Mouse (Mus musculus) layer of hippocampus, postnatal 14 days (tissue): ENCODE data around the gene Med7. TPM values are rescaled to one million over a fixed set of nuclear protein-coding genes. Genes with fewer than 3 reads are reported as not detected.

Source experiments
- DNase-seq, 2 experiments: peaks; one replicate each; pipeline ENCODE4 v3.0.0; 2021 to 2022; ENCODE audit warnings: low spot score in 2 of 2, mixed read lengths in 1 of 2
- long read RNA-seq, 2 experiments: library from polyadenylated mRNA; stranded (forward); transcript quantifications; one replicate each; pipeline ENCODE4 v2.0.0; 2021
- total RNA-seq, 2 experiments: library from RNA; stranded (reverse); gene quantifications; 2 replicates each; pipeline ENCODE4 v1.2.3; 2021

The Med7 gene
- total RNA-seq = 10 to 100 TPM; 35.5 to 36.8 TPM
- long read RNA-seq, experiment 1, transcript Med7-209 (2 exons, 2,390 nt) = minor isoform, 5 of 32 reads
- long read RNA-seq, experiment 1, transcript Med7-203 (3 exons, 2,547 nt) = major isoform, 20 of 32 reads
- long read RNA-seq, experiment 1, partial matches to known transcripts = 0 of 32 reads
- long read RNA-seq, experiment 1, other reads (novel, unspliced or antisense) = 2 of 32 reads
- long read RNA-seq, experiment 2, transcript Med7-203 (3 exons, 2,547 nt) = major isoform, 20 of 40 reads
- long read RNA-seq, experiment 2, transcript Med7-201 (3 exons, 1,193 nt) = minor isoform, 10 of 40 reads
- long read RNA-seq, experiment 2, partial matches to known transcripts = 0 of 40 reads
- long read RNA-seq, experiment 2, other reads (novel, unspliced or antisense) = 3 of 40 reads

GRCm38 (mm10) chr11:46436760-46437458 is at the start of gene Med7:
Gene Med7, plus strand, starts transcription at chr11:46436925.
- peak; percentile 89 to 97 for DNase-seq

DNA sequence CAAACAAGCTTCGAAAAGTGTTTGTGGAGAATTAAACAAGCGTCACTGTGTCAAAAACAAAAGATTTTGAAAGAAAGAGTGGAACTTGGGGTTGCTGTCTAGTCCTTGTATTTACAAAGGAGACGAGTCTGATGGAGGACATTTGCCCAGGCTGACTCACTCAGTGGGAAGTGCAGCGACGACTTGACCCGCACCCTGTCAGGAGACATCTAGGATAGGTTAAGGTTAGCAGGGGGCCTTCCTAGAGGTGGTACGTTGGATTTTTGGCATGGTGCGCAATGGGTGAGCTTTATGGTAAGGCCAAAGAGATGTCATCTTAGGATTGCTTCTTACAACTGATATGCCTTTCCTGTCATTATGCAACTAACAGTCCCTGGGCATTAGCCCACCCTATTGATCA is 49.7 kb upstream of the Med7 start:
- no peak for DNase-seq

DNA sequence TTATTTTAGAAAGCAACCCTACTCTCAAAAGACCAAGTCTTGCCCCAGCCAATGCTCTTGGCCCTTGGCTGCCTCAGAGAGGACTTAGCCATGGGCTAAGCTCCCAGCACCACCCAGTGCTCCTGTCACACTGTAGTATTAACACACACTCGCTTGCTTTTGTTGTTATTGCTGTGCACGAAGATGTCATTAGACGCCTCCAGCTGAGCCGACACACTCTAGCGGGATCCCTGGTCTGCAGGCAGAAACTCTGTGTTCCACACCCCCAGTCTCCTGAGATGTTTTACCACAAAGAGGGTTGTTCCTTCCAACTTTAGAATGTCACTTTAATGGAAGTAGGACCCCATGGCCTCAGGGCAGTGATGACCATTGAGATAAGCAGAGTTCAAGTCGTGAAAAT is 48.3 kb upstream of the Med7 start:
- DNase-seq = no peak

GRCm38 (mm10) chr11:46389336-46390117 is 47.2 kb upstream of the Med7 start, which contains the start of gene Itk:
Gene Itk, minus strand, starts transcription at chr11:46389515.
- no peak for DNase-seq

- no peak for DNase-seq
Observed at GRCm38 (mm10) chr11:46390621-46391020, 46.1 kb upstream of the Med7 start.

DNA sequence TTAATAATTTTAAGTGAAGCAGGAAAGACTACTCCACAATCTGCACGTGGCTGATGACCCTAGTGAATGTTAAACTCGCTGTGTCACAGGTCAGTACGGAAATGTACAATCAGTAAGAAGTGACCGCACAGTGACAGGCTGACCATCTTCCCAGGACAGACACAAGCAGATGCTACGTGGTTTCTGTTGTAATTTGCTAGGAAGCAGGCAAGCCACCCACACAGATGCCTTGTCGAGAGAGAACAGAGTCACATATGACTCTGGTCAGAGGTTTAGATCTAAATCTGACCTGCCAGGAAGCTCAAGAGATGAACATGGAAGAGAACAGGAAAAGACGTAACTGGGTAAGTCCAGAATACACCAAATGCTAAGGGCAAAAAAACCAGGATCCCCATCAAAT is 43.8 kb upstream of the Med7 start:
- no peak for DNase-seq

- DNase-seq = no peak
Observed at GRCm38 (mm10) chr11:46393413-46393812, 43.3 kb upstream of the Med7 start.

DNA sequence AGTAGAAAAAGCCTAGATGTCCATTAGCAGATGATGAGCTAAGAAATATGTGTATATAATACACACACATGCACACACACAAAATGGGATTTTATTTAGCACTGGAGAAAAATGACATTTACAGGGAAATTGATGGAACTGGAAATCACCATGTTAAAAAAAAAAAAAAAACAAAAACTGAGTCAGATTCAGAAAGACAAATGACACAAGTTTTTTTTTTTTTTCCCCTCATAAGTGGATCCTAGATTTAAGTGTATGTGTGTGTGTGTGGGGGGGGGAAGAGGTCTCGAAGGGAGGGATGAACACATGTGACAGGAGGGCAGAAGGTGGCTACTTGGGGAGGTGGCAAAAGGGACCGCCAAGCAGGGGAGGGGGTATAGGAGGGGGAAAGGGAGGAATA is 41.6 kb upstream of the Med7 start:
- no peak for DNase-seq

DNA sequence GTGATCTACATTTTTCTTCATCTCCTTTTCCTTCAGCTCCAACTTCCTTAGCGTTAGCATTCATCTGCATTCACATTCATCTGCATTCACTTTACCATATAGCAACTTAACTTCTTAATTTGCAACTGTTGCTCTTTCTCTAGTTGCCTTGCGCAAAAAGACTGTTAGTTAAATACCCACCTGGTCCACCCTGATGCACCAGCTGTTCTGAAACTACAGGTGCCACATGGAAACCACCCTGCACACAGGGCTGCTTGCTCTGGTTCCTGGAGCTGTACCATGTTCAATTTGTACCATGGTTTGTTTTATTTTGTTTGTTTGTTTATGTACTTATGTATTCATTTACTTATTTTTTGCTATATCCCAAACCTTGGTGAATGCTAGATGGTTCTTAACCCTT is 41.0 kb upstream of the Med7 start:
- DNase-seq = no peak

DNA sequence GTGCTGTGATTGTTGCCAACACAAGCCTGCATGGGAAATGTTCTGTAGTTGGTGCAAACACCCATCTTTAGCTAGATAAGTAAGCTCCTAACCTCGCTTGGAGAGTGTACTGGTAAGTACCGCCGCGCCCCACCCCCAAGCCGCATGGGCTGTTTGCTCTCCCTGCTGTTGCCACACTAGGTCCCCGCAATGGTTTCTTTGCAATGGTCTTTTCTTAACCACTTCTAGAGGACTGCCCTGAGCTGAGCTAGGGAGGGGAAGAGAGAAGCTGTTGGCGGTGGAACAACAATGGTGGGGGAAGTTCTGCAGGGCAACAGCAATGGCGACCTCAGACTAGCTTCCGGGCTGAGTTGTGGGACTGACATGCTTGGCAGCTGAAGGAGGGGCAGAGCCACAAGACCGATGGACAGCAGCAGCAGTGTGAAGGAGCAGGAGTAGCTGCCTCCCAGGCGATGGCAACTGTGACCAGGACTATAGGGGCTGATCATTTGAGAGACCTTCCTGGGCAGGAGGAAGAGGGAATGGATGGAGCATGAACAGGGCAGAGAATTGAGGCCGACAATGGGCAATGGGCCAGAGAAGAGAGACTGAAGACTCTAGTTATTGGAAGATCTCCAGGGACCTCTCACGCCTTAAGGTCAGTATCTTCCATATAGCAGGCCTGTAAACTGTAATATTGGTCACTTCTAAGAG is 40.4 kb upstream of the Med7 start, which contains the start of gene Fam71b:
Gene Fam71b, plus strand, starts transcription at position 393 of the 693 bp plus-strand sequence.
- no peak for DNase-seq

DNA sequence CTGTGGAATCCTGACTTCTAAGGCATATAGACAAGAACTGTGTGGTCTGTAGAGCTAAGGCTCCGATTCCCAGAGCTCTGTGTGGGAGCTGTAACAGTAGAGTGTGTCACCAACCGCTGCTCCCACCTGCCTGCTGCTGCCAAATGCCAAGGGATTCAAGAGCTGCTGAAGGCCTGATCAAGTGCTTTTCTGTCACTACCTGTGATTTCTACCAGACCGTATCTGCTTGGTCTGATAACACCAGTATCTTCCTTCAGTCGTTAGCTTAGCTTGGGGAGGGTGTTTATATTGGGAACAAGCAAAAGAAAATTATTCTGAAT is 39.9 kb upstream of the Med7 start:
- no peak for DNase-seq

GRCm38 (mm10) chr11:46397900-46398299 is 38.8 kb upstream of the Med7 start:
- DNase-seq = no peak

- DNase-seq = no peak
Observed at GRCm38 (mm10) chr11:46398473-46398872, 38.3 kb upstream of the Med7 start.

DNA sequence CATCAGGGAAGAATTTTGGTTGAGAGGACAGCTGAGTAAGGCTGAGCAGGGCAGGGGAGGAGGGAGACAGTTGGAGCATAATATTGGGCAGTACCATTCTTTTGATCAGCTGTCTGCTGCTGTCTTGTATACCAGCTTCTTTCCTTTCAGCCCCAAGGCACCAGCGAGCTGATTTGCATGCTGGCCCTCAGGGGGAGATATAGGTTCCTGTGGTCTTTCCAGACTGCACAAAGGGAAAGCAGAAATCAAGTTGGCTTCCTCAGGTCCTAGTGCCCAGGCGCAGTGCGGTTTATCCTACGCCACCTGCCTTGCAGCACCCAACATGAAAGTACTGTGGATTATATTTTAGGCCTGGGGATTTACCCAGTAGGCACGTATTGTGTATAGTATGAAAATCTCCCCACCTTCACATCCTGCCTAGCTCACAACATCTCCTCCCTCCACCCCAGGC is 37.8 kb upstream of the Med7 start:
- DNase-seq = no peak

- DNase-seq = no peak
Observed at GRCm38 (mm10) chr11:46401555-46401954, 35.2 kb upstream of the Med7 start.

DNA sequence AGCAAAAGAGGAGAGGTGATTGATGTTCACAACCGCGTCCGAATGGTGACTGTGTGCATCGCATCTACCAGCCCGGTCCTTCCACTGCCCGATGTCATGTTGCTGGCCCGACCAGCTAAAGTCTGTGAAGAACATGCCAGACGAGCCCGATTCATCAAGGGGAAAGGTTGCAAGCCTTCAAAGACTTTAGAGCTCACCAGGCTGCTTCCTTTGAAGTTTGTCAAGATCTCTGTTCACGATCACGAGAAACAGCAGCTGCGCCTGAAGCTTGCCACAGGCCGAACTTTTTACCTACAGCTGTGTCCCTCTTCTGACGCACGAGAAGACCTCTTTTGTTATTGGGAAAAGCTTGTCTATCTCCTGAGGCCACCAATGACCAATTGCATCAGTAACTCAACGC is 31.7 kb upstream of the Med7 start:
- no peak for DNase-seq

DNA sequence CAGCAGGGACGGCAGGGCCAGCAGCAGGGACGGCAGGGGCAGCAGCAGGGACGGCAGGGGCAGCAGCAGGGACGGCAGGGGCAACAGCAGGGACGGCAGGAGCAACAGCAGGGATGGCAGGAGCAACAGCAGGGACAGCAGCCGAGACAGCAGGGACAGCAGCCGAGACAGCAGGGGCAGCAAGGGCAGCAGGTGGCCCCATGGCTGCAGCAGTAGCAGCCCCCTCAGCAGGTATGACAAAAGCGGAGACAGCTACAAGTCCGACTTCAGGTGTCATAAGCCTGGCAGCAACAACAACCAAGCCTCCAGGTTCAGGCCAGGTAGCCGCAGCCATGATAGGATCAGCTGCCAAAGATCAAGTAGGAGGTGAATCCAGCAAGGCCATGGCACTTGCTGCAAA is 30.0 kb upstream of the Med7 start:
- no peak for DNase-seq

DNA sequence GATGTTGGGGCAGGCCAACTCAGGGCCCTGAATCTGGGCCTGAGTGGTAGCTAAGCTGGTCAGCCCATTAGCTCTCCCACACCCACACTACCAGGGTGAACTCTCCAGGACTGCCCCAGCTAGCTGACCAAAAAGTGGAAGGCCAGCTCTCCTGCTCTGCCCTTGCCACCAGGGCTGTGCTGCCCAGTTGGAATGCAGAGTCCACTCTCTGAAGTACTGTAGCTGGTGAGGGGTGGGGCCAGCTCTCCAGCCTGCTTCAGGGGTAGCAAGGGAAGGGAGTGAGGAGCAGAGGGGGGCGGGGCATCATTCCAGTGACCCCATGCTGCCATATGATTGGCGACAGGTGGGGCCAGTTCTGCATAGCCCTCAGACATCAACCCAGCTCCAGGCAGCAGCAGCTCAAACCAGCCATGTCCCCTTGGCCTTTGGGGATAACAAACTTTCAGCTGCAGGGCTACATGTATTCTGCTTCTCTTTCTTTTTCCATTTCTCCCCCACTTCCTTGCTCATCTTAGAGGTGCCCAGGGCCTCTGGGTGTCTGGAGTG is 26.6 kb upstream of the Med7 start:
- no peak for DNase-seq

DNA sequence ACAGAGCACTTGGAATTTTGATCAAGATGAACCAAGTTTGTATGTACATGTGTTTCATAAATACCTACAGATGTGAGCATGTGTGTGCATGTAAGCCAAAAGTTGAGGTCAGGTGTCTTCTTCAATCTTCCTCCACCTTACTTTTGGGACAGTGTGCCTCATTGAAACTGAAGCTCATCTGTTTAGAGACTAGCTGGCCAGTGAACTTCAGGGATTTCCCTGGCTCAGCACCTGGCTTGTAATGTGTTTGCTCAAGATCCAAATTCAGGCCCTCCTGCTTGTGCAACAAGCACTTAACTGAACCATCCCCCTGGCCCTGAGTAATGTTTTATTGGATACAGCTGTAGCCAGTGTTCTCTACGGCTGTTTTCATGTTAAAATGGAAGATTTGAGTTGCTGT is 18.3 kb upstream of the Med7 start:
- no peak for DNase-seq

- no peak for DNase-seq
Observed at GRCm38 (mm10) chr11:46418860-46419259, 17.9 kb upstream of the Med7 start.
